Mouse (Mus musculus) left cerebral cortex, postnatal 36 days (tissue): Measurements from ENCODE around the gene Arid3c. TPM values are rescaled to one million over a fixed set of nuclear protein-coding genes. Genes with fewer than 3 reads are reported as not detected.

Experiments used
- DNase-seq, 2 experiments: peaks; one replicate each; pipeline ENCODE4 v3.0.0; 2021 to 2022; ENCODE audit warnings: low spot score in 2 of 2, mixed read lengths in 1 of 2
- intact Hi-C: fragments of 180-260 bp; cut with DNase I; formaldehyde crosslinking; loops from one replicate; pipeline ENCODE4 v1.15.1; 2025
- total RNA-seq, 2 experiments: library from RNA; stranded (reverse); gene quantifications; 2 replicates each; pipeline ENCODE4 v1.2.3; 2021

Arid3c gene
- total RNA-seq, 2 experiments from 2014 or later = 0.36 TPM; not detected in 1

- intact Hi-C loops = no loop called here
- DNase-seq = peak; percentile 82
Measured at GRCm38 (mm10) chr4:41755338-41756305, 24.7 kb upstream of the Arid3c start, which contains the start of gene Sigmar1. Sigmar1 (minus strand) TSS chr4:41756157.

- no peak for DNase-seq
- intact Hi-C loops = no loop called here
Measured at GRCm38 (mm10) chr4:41754797-41755337, 23.9 kb upstream of the Arid3c start, which contains the start of gene Galt. Galt (plus strand) TSS chr4:41755228.

DNA sequence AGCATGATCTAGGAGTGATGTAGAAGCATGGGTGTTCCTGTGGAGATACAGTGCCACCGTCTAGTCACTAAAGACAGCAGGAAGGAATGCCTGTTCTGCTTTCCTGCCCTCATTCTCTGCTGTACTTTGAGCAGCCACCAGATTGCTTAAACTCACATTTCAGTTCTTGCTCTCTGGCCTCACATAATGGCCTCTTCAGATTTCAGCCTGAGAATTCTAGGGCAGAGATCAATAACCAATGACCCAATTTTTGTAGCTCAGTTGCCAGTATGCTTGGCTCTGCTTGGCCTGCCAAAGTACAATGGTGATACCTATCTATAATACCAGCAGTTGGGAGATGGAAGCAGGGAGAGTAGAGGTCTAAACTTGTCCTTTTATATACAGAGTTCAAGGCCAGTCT lies 14.1 kb upstream of the Arid3c start:
- intact Hi-C loops = no loop called here
- no peak for DNase-seq

GRCm38 (mm10) chr4:41744131-41744530 lies 13.2 kb upstream of the Arid3c start:
- DNase-seq = no peak
- intact Hi-C loops = no loop called here

DNA sequence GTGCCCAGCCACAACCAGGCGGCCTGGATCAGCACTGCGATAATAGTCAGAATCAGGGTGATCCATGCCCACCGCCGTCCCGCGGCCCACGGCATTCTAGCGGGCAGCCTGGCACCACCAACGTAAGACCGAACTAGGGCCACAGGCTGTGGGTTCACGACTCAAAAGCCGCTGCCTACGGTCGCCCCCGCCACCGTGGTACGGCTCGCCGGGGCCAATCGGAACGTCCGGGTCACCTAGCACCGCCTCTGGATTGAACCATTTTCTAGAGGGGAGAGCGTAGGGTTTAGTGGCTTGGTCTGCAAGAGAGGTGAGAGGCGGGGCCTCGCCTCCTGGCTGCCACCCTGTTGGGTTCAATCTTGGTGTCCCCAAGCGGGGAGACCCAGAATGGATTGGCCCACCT lies 10.2 kb upstream of the Arid3c start:
- intact Hi-C loops = no loop called here
- peak; percentile 92 to 93 for DNase-seq

GRCm38 (mm10) chr4:41740380-41741157 lies 9.6 kb upstream of the Arid3c start:
- peak in 1 of 2 experiments; percentile 83 for DNase-seq
- intact Hi-C loops = loop anchor here (1.0 kb wide), 1 partner anchor 26 kb away; no protein-coding TSS in a partner anchor

- DNase-seq = no peak
- intact Hi-C loops = no loop called here
Measured at GRCm38 (mm10) chr4:41739260-41739659, 8.3 kb upstream of the Arid3c start.

- intact Hi-C loops = no loop called here
Measured at GRCm38 (mm10) chr4:41738256-41738603, 7.3 kb upstream of the Arid3c start.

GRCm38 (mm10) chr4:41737602-41738255 lies 6.8 kb upstream of the Arid3c start:
- intact Hi-C loops = no loop called here
- peak; percentile 58 to 78 for DNase-seq

More at GRCm38 (mm10) chr4:41738256-41738603, 7.3 kb upstream of the Arid3c start:
- no peak for DNase-seq

DNA sequence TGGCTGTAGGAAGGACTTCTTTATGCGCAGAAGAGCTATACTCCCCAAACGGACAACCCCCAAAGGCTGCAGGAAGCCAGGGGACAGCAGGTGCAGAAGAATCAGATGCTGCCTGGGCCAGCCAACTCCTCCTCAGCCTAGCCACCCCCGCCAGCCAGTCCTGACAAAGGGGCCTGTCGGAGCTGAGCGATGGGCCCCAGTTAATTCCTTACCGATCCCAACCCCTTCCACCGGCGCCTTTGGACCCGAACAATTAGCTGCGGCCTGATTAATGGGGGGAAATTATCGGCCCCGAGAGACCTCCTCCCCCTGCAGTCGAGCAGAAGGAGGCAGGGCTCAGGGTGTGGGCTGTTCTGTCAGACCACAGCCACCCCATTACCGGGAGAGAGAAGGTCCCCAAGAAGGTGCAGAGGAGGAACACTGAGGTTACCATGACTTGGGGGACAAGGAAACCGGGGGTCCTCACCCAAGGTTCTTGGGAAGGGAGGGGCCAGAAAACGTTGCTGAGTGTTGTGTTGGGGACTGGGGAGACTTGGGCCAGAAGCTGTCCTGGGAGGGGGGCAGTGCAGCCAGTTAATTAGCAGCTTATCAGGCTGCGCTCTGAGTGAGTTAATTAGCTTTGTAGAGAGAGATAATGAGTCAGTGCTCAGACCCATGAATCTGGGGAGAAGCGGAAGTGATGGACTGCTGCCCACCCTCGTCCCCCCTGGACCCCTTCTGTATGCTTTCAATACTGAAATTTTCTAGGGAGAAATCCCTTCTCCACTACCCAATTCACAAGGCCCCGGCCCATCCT lies 3.9 kb downstream of the Arid3c start:
- DNase-seq = peak in 1 of 2 experiments; percentile 39
- intact Hi-C loops = no loop called here

DNA sequence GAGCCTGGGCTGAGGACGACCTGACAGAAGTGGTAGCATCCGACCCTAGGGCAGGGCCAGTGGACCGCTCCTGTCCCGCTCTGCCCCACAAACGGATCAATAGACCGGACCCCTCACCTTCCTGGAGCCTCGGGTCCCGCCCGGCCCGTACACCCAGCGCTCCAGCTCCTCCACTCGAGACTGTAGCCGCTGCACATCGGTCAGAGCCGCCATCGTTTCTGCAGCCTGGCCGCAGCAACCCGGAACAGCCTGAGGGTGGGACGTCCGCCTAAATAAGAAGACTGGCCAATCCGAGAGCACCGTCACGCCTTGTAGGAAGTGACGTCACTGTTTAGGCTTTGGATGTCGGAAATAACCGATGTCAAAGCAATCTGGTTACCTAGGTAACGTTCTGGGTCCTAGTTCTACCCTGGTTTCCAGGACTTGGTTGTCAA lies 8.0 kb downstream of the Arid3c start, which contains the start of gene Dctn3:
TSS of gene Dctn3 (minus strand) at position 253 of the 434 bp plus-strand sequence.
- intact Hi-C loops = no loop called here
- DNase-seq = peak; percentile 89 to 91

GRCm38 (mm10) chr4:41716834-41717233 lies 14.1 kb downstream of the Arid3c start:
- intact Hi-C loops = no loop called here
- no peak for DNase-seq

GRCm38 (mm10) chr4:41715596-41715995 lies 15.3 kb downstream of the Arid3c start:
- no peak for DNase-seq
- intact Hi-C loops = no loop called here

GRCm38 (mm10) chr4:41715082-41715481 lies 15.9 kb downstream of the Arid3c start:
- DNase-seq = no peak
- intact Hi-C loops = no loop called here

DNA sequence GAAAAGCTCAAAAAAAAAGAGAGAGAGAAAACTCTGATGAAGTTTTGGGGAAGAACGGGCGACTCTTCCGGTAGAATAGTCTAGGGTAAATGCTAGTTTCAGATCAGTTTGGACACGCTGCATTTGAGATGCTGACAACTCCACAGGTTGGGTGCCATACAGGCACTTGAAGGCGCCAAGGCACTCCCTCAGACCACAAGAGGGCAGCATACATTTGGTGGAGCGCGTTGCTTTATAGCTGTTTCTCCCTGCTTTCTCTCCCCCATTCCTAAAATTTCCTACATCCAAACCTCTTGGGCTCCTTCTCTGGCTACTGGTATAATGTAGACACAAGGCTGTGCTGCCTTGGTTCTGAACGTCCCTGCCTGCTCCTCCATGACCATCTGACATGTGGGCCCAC lies 16.7 kb downstream of the Arid3c start:
- DNase-seq = peak; percentile 65 to 72
- intact Hi-C loops = loop anchor here (1.0 kb wide), 1 partner anchor 26 kb away; no protein-coding TSS in a partner anchor

DNA sequence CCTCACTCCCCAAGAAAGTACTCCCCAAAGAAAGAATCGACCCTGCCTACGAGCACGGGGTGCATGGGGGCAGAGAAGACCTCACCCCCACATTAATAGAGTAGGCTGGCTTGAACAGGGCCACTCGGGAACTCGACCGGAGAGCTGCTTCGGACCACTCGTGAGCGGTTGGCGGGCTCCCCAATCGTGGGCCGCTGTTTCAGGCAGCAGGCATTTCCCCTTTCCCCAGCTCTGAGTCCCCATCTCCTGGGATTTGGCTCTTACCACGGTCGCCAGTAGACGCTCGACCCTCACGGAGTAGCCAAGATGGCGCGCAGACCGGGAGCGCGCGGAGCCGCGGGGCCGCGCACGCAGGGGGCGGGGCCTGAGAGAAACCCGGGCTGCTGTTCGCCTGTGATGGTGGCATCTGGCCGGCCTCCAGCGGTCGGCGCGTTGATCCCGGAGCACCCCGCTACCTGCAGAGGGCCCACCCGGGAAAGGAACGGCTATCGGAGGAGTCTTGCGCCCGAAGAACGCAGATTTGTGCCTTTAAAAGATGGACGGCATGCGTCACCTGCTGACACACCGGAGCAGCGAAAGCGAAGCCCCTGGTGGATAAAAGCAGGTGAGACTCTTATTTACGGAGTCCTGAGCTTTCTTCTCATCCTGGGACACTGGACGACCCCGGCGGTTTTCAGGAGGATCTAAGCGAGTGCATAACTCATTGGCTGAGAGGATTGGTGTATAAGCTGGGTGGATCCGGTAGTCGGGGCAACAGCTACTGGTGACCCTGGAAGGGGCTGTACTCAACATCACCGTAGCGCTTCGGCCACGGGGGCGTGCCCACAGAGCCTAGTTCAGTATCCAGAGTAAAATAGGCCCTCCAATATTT lies 17.5 kb downstream of the Arid3c start, which contains the start of gene Rpp25l:
TSS of gene Rpp25l (minus strand) at position 338 of the 871 bp plus-strand sequence.
- intact Hi-C loops = loop anchor here (1.0 kb wide), 1 partner anchor 27 kb away; no protein-coding TSS in a partner anchor
- peak; percentile 81 to 86 for DNase-seq

DNA sequence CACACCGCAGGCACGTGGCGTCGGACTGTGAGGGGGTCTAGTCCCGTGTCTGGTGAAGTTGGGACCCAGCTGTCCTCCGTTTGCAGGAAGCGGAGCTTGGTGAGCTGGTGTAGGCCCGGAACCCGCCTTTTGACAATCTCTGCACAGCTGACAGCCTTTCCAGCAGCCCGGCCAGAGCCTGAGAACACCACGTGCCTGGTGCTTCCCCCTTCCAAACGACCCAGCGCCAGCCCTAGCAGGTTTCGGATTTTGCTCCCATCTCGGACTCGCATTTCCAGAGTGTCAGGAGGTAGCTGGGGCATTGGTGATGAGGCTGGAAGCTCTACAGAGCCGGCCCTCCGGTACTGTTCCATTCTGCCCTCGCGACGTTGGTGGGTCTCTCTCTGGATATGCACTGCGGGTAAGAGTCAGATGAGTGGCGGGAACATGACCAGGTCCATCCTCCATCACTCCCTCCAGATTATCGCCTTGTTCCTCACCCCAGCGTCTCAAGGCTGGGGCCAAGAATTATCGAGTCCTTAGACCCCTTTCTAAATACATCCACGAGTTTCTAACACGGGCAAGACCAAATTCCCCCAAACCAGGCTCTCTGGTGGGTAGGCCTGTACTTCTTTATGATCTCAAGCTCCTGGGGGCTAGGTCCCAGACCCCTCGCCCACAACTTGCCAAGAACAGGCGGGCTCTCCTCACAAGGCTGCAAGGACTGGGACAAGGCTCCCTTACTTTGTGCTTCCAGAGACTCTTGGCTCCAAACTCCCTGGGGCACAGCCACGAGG lies 18.3 kb downstream of the Arid3c start:
- intact Hi-C loops = no loop called here
- peak in 1 of 2 experiments; percentile 39 for DNase-seq
